Mouse (Mus musculus) G1E-ER4 (cell line): ENCODE data around the gene Socs1. TPM values are rescaled to one million over a fixed set of nuclear protein-coding genes. Genes with fewer than 3 reads are reported as not detected.

ENCODE experiments used
- GATA1 ChIP-seq: IDR thresholded peaks from one replicate; pipeline ENCODE4 v1.8.0; 2012; ENCODE audit warnings: low read length, inconsistent platforms
- polyA plus RNA-seq: library from polyadenylated mRNA; stranded (reverse); fragments of >175 nt; gene quantifications from 2 replicates; pipeline ENCODE4 v1.2.3, GENCODE M21; 2012

Gene Socs1
- polyA plus RNA-seq, 1 experiment = 9.4 TPM

DNA sequence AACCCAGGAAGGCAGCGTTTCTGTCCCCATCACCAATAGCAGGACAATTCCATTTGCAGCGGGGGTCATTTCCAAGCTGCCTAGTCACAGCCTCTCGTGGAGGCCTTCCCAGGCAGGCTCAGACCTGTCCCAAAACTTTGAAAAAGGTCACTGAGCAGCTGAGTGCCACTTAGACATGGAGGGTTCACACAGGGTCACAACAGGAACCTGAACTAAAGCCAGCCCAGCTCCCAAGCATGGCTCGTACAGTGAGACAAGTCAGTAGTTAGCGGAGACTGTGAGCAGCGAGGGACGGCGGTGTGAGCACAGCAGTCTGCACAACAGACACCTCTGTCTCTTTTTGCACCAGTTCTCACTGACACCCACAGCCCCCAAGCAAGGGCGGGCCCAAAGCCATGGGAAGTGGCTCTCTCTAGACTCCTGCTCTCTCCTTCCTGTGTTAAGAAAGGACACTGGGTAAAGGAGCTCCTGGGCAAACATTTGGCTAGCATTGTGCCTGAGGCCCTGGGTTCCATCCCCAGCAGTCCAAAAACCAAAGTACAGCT is 45.4 kb downstream of the Socs1 start:
- no peak for TF ChIP-seq GATA1

DNA sequence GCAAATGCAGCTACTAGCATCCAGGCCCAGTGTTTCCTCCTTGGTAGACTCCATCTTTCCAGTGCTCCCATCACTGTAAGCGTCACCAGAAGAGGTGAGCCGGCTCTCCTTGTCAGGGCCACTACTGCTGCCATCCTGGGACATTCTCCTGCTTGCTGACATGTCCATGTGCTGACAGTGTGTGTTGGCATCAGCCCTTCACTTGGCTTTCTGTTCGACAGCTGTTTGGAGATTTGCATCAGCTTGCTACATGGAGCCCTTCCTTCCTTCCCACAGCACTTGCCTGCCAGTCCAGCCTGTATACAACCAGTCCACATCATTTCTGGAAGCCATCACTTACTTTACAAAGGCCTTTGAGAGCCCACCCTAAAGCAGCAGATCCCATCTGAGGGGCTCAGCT is 46.5 kb downstream of the Socs1 start:
- TF ChIP-seq GATA1 = no peak

DNA sequence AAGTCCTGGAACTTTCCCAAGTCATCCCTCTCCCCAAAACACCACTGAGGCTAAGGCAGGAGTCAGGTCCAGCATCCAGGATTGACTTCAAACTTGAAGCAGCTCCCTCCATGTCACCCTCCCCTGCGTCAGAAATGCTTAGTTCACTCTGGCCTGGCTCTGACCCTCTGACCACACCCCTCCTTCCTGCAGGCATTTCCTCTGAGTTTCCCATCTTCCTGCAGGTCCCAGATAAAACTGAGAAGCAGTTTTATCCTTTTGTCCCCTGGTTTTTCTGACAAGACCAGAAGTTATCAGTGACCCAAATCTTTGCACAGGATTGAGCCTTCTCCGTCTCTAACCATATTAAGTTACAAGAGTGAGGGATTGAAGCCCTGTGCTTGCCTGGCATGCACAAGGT is 47.8 kb downstream of the Socs1 start:
- no peak for TF ChIP-seq GATA1

DNA sequence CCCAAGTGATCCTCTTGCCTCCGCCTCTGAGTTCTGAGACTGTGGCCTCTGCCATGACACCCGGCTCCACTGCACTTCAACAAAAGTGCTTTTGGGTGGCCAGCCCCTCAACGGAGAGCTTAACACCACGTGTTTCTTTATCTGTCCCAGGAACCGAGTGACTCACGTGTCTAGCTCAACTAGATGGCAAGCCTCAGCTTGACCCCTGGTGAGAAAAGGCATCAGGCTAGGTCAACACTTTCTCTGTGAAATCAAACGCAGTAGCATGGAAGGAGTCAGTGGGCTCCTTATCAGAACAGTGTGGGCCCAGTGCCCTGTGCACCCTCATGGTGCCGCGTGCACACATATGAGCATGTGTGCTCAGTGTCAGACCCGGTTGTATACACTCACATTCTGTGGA is 49.0 kb downstream of the Socs1 start:
- TF ChIP-seq GATA1 = no peak

DNA sequence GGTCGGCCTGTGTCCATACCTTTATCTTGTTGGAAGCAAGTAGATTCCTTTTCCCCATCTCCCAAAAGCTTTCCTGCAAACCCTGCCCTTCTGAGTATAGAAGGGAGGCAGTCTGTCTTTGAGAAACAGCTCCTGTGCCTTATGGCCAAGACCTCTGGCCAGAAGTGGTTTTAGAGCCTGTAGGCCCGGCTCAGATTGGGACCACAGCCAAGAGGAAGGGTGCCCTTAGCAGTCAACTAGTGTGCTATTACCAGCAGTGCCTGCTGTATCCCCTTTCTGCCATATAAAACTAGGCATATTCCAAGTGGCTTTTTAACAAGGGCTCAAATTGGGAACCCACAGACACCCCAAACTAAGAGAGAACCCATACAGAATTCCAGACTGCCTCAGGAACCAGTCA is 49.6 kb downstream of the Socs1 start:
- TF ChIP-seq GATA1 = no peak

DNA sequence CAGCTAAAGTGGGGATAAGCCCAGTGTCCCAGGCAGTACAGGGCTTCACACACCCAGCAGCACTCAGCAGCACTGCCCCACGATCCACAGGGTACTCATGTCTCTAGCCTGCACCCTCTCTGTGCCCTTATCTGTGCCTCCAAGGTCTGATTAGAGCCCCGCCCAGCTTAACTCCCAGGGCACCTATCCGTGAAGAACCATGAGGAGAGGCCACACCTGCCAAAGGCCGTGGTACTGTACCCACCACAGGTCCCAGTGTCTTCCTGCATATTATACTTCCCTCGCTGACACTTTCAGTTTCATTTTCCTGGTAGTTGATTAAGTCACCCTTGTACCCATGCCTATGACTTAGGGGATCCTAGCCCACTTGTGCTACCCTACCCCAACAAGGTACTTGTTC is 52.9 kb downstream of the Socs1 start:
- TF ChIP-seq GATA1 = no peak

Other genes starting within 250 kb of the Socs1 start
- gene Dexi, start 242.5 kb downstream of the Socs1 start, polyA plus RNA-seq = 23.7 and 33.1 TPM in 2 replicates
- 17.2 and 19.6 TPM in 2 replicates for gene Clec16a, start 240.2 kb downstream of the Socs1 start, polyA plus RNA-seq
- gene Tnp2, start 3.1 kb upstream of the Socs1 start, polyA plus RNA-seq = not detected in 2 replicates
- gene Prm3, start 5.4 kb upstream of the Socs1 start, polyA plus RNA-seq = not detected in 2 replicates
- gene Prm2, start 10.6 kb upstream of the Socs1 start, polyA plus RNA-seq = not detected in 2 replicates
- not detected in 2 replicates for gene Prm1, start 20.3 kb upstream of the Socs1 start, polyA plus RNA-seq
- gene Gm11172, start 27.4 kb upstream of the Socs1 start, polyA plus RNA-seq = not detected in 2 replicates
- gene Rmi2, start 49.5 kb upstream of the Socs1 start, polyA plus RNA-seq = 5.8 and 7.3 TPM in 2 replicates